Mouse (Mus musculus) intestine, postnatal 0 days (tissue): ENCODE measurements around the gene Steap3. TPM values are rescaled to one million over a fixed set of nuclear protein-coding genes. Genes with fewer than 3 reads are reported as not detected.
A peak's percentile ranks its signal among the peaks of the same experiment; 100 is the strongest.

ENCODE experiments used
- ATAC-seq: fragments of 200-750 bp; cut with Nextera tagmentation; 2 replicates; pipeline ENCODE4 v1.8.0; 2017; ENCODE audit warnings: mild to moderate bottlenecking, moderate TSS enrichment, moderate library complexity
- H3K27ac ChIP-seq: fragments of 300-500 bp; sonication (generic); 2 replicates; pipeline ENCODE4 v1.5.1; 2014; ENCODE audit warnings: mild to moderate bottlenecking, low read depth, low read length, moderate library complexity
- H3K27me3 ChIP-seq: fragments of 300-500 bp; sonication (generic); replicated peaks from 2 replicates; pipeline ENCODE4 v1.6.1; 2014; ENCODE audit warnings: low read length, mixed read lengths; ENCODE audit not compliant: control insufficient read depth, insufficient read depth
- H3K36me3 ChIP-seq: fragments of 300-500 bp; sonication (generic); 2 replicates; pipeline ENCODE4 v1.6.1; 2014; ENCODE audit warnings: mild to moderate bottlenecking, moderate library complexity; ENCODE audit not compliant: control insufficient read depth, insufficient read depth
- H3K4me1 ChIP-seq: fragments of 300-500 bp; sonication (generic); replicated peaks from 2 replicates; pipeline ENCODE4 v1.6.1; 2014; ENCODE audit warnings: antibody characterized with exemption, low read length, mixed read lengths; ENCODE audit not compliant: control insufficient read depth, insufficient read depth
- H3K4me2 ChIP-seq: fragments of 300-500 bp; sonication (generic); replicated peaks from 2 replicates; pipeline ENCODE4 v1.6.1; 2014; ENCODE audit warnings: low read depth, mild to moderate bottlenecking, moderate library complexity
- H3K4me3 ChIP-seq: fragments of 300-500 bp; sonication (generic); 2 replicates; pipeline ENCODE4 v1.5.1; 2014; ENCODE audit warnings: low read depth, low read length
- H3K9ac ChIP-seq: fragments of 300-500 bp; sonication (generic); 2 replicates; pipeline ENCODE4 v1.6.1; 2014; ENCODE audit warnings: mild to moderate bottlenecking, low read depth, low read length
- H3K9me3 ChIP-seq: fragments of 300-500 bp; sonication (generic); 2 replicates; pipeline ENCODE4 v1.6.1; 2016; ENCODE audit warnings: mixed run types; ENCODE audit not compliant: control insufficient read depth
- CTCF ChIP-seq: sonication (generic); IDR thresholded peaks from 2 replicates; pipeline ENCODE4 v1.5.1; 2016; ENCODE audit warnings: low read depth, mild to moderate bottlenecking, control low read depth, antibody characterized with exemption, moderate library complexity
- WGBS: fragments of 180-500 bp; shearing (Covaris S2); extraction: QIAGEN DNeasy Blood & Tissue Kit; methylation state at CpG from one replicate; pipeline ENCODE4 v1.1.7; 2014; 5-methylcytosine and 5-hydroxymethylcytosine counted together
- polyA plus RNA-seq: library from polyadenylated mRNA; unstranded; fragments of >200 nt; fragmentation: Nextera tagmentation; extraction: Ambion mirVana; gene quantifications from 2 replicates; pipeline ENCODE4 v1.2.1, GENCODE M21; 2015

Steap3 gene
- polyA plus RNA-seq, 1 experiment from 2014 or later = 1.0 TPM

DNA sequence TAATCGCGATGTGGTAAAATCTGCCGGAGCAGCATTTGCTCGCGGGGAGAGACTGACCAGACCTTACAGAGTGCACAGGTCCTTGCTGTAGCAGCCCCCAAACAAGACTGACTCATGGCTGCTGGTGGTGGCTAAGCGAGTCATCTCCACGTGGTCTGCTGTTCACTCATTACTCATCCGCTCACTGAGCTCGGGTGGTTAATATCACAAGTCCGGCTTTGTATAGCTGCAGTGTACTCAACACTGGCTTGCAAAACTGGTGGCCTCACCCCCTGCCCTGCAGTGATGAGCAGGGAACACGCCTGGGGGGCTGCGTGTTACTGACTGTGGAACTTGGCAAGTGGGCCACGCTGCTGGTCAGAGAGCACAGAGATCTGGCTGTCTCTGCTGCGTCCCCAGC is 36.1 kb downstream of the Steap3 start:
- Histone ChIP-seq H3K4me3 (no peak overlapping the region), H3K27me3 (no peaks in the 10 kb centered on the region), H3K9me3 (no peaks in the 10 kb centered on the region), H3K4me1 (no peaks in the 10 kb centered on the region), H3K36me3 (no peaks in the 10 kb centered on the region), H3K27ac (no peak overlapping the region), H3K4me2 (no peak overlapping the region), H3K9ac (no peak overlapping the region)
- TF ChIP-seq CTCF = no peak
- ATAC-seq = no peak
- 70% methylated on average over 14 of the region's 14 CpGs for WGBS

DNA sequence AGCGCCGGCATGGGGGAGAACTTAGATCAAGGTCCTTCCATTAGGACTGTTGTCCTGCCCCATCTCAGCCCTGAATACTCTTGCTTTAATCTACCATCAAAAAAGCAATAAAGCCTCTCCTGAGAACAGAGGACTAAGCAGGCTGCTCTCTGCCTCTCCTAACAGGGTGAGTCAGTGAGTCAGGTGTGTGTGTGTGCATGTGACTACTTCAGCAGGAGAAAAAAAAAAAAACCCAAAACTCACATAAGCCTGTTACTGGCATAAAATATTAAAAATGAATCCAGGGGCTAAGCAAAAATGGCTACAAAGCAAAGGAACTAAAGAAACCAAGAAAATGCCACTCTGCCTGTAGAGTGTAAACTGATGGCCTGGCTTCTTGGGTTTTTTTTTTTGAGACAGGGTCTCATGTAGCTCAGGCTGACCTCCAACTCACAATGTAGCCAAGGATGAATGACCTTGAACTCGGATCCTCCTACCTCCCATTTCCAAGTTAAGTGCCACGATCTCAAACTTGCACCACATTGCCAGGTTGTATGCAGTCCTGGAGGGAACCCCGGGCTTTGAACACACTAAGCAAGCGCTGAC is 36.8 kb downstream of the Steap3 start:
- ATAC-seq = no peak
- H3K4me1 ChIP-seq = no peaks in the 10 kb centered on the region
- H3K36me3 ChIP-seq = no peaks in the 10 kb centered on the region

DNA sequence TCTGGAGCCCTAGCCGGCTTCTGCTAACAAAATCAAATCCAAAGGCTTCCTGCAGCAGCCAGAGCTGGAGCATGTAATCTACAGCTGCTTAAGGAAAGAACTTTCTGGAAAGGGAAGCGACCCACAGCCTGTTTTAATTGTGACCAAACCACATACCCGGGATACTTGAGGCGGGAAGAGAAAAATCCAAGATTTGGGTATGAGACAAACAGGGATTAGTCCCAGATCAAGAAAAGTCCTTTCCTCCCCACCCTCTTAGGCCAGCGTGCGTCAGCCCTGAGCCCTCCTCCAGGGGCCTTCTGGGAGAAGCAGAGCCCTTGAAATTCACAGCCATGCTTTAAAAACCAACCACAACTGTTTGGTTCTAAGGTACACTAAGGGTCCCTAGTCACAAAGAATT is 40.3 kb downstream of the Steap3 start:
- Histone ChIP-seq H3K27ac (no peak overlapping the region), H3K9ac (no peak overlapping the region), H3K9me3 (no peaks in the 10 kb centered on the region), H3K36me3 (no peaks in the 10 kb centered on the region), H3K4me3 (no peak overlapping the region), H3K27me3 (no peaks in the 10 kb centered on the region), H3K4me2 (no peak overlapping the region), H3K4me1 (no peaks in the 10 kb centered on the region)
- no peak for TF ChIP-seq CTCF
- WGBS = 74% methylated on average over 6 of the region's 6 CpGs
- ATAC-seq = no peak

More for the DNA sequence above, 36.8 kb downstream of the Steap3 start:
- no peak overlapping the region for H3K4me3 ChIP-seq
- WGBS = 87% methylated on average over 6 of the region's 6 CpGs
- no peak overlapping the region for H3K4me2 ChIP-seq
- H3K9me3 ChIP-seq = no peaks in the 10 kb centered on the region
- H3K9ac ChIP-seq = no peak overlapping the region
- H3K27ac ChIP-seq = no peak overlapping the region
- TF ChIP-seq CTCF = no peak
- H3K27me3 ChIP-seq = no peaks in the 10 kb centered on the region

DNA sequence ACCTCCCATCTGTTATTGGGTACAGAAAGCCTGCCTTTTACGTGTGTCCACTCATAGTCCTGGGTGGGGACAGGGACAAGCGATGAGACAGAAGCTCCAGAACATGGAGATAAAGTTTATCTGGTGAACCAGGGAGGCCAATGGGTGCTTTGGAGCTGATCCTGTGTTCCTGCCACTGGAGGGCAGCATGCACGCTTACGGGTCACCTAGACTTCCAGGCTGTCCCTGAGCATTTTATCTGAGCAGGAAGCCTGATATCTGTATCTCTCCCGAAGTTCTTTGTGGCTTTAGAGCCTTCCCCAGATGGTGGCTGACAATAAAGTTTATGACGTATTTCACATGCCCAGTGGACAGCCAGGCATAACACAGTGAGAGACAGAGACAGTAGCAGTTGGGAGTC is 41.2 kb downstream of the Steap3 start:
- Histone ChIP-seq H3K27ac (no peak overlapping the region), H3K9ac (no peak overlapping the region), H3K9me3 (no peaks in the 10 kb centered on the region), H3K4me3 (no peak overlapping the region), H3K36me3 (no peaks in the 10 kb centered on the region), H3K4me2 (no peak overlapping the region), H3K27me3 (no peaks in the 10 kb centered on the region), H3K4me1 (no peaks in the 10 kb centered on the region)
- ATAC-seq = peak; percentile 83
- 24% methylated on average over 6 of the region's 6 CpGs for WGBS
- TF ChIP-seq CTCF = peak; percentile 88

DNA sequence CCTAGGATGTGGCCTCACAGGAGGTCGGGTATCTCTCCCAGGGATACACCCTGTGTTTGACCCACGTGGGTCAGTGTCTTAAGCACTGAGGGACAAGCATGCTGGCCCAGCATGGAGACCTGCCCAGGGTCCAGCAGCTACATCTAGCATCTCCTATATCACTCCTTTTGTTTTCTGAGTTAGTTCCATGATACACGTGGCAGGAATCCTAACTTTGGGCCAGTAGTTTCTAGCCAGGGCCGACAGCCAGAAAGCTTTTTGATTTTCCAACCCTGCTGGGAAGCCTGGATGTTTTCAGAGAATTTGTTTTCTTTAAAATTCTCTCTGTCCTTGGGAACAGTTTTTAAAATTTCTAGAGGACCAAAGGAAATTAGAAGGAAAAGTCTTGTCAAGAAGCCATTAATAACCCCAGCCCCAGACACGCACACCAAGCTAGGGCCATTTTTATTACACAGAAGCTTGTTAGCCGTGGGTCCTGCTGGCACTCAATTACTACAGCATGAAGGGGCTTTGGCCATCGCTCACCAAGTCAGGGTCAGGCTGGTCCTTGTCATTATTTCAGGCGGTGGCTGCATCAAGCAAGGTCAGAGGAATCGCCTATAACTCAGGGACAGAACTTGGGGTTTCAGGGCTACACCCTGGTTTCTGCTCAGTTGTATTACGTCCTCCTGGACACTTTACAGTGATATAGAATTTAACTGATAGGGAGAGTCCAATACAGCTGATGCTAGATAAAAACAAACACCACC is 42.6 kb downstream of the Steap3 start:
- 80% methylated on average over 10 of the region's 10 CpGs for WGBS
- no peak for ATAC-seq
- H3K4me1 ChIP-seq = no peaks in the 10 kb centered on the region
- H3K9ac ChIP-seq = no peak overlapping the region
- TF ChIP-seq CTCF = no peak
- H3K9me3 ChIP-seq = no peaks in the 10 kb centered on the region
- H3K27me3 ChIP-seq = no peaks in the 10 kb centered on the region
- no peaks in the 10 kb centered on the region for H3K36me3 ChIP-seq
- no peak overlapping the region for H3K4me2 ChIP-seq
- no peak overlapping the region for H3K27ac ChIP-seq
- no peak overlapping the region for H3K4me3 ChIP-seq

DNA sequence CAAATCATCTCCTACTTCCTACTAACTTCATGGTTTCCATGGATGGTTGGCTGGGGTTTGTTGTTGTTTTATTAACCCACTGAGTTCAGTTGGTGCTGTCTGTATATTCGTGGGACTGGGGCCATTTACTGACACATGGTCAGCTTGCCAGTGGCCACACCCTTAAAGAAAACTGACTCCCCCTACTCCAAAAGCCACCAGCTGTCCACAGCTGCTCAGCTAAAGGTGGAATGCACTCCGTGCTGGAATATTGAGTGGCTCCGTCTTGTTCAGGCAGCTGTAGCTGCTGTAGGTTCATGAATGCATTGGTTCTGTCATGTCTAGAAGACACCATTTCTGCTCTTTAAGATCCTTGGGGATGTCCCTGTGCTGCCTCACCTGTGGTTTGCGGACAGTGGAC is 48.9 kb downstream of the Steap3 start:
- ATAC-seq = no peak

More for the DNA sequence above, 48.9 kb downstream of the Steap3 start:
- no peak overlapping the region for H3K4me2 ChIP-seq
- no peaks in the 10 kb centered on the region for H3K36me3 ChIP-seq
- no peak overlapping the region for H3K4me3 ChIP-seq
- H3K9me3 ChIP-seq = no peaks in the 10 kb centered on the region
- no peak overlapping the region for H3K27ac ChIP-seq
- TF ChIP-seq CTCF = no peak
- no peak overlapping the region for H3K9ac ChIP-seq
- no peaks in the 10 kb centered on the region for H3K27me3 ChIP-seq
- 54% methylated on average over 4 of the region's 4 CpGs for WGBS
- no peaks in the 10 kb centered on the region for H3K4me1 ChIP-seq
